Mouse (Mus musculus) retina, embryonic 14.5 days (tissue): Measurements from ENCODE around the gene Rai14.
"Not testable (repeated sequence)": the region's sequence is repeated elsewhere in the genome, so short reads cannot be mapped to it uniquely, and the experiment has no call there.

Source experiments
- DNase-seq: peaks from one replicate; pipeline ENCODE4 v3.0.0-alpha.2; 2015; ENCODE audit warnings: low spot score

Rai14 gene

GRCm38 (mm10) chr15:10609107-10609506 lies 105.3 kb downstream of the Rai14 start:
- no peak for DNase-seq

DNA sequence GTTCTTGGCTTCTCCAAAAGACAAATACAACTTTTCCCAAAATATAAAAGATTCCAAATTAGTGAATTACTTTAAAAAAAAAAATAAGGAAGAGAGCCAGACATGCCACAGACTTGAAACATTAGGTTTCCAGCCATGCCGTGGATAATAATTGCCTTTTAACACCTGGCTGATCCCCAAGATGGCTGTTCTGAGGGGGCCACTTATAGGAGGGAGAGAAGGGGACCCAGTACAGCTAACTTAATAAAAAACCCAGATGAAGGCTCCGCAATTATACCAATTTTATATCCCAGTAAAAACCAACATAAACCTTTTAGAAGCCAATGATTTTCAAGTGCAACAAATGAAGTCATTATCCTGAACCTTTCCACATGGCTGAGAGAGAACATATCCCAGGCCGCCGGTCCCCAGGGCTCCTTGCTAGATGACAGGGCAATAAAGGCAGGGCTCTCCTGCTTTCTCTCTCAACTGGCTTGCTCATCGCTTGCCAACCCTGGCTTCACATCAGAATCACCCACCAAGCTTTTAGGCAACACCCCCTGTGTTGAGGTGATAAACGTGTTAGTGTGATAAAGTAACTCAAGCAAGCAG lies 105.8 kb downstream of the Rai14 start:
- no peak for DNase-seq

DNA sequence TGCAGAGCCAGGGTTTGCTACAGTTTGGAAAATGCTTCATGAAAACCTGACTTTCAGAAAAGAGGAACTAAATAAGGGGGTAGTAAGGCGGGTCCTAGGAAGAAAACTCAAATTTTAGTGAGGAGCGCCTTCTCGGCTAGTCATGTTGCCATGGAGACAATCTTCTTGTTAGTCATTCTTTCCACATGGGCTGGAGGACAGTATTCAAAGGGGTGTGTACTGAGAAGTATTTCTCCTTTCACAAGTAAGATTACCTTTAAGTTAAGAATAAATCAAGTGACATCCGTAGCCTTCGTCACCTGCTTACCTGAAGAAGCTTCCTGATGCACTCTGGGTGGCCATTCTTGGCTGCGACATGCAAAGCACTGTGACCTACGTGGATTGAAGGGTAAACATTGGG lies 115.0 kb downstream of the Rai14 start:
- no peak for DNase-seq

- DNase-seq, result no peak
Observed at GRCm38 (mm10) chr15:10598259-10599225, 115.9 kb downstream of the Rai14 start.

GRCm38 (mm10) chr15:10596871-10597270 lies 117.6 kb downstream of the Rai14 start:
- no peak for DNase-seq

DNA sequence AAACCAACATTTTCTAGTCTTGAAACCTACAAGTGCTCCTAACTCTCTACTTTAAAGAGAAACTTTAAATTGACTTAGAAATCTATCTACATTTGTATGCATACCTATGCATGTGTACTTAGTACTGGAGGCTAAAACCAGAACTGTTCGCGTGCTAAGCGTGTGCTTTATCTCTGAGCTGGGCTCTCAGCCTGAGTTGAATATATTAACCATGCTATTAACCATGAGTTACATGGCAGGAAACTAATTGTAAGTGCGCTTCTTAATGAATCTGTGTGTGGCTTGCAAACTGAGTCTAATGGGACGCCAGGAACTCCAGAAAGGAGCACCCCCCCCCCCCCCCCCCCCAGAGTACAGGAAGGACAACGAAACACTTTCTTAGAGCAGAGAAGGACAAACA lies 119.0 kb downstream of the Rai14 start:
- DNase-seq, result no peak

DNA sequence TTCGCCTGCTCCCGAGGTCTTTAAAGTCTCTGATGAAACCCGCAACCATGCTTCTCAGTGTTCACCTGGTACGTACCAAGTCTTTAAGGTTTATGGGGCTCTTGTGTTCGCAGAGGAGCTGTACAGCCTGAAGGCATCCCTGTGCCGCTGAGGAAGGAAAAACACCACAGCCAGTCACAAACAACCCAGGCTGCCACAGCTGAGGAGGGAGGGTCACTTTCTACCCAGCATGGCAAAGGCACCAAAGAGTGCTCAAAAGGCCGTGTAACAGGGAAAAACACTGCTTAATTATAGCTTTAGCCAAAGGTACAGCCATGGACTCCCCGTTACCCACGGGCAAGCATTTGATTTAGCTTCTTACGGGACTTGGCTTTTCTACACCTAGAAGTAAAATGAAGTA lies 119.5 kb downstream of the Rai14 start:
- no peak for DNase-seq

- no peak for DNase-seq
Observed at GRCm38 (mm10) chr15:10593094-10593493, 121.3 kb downstream of the Rai14 start.

DNA sequence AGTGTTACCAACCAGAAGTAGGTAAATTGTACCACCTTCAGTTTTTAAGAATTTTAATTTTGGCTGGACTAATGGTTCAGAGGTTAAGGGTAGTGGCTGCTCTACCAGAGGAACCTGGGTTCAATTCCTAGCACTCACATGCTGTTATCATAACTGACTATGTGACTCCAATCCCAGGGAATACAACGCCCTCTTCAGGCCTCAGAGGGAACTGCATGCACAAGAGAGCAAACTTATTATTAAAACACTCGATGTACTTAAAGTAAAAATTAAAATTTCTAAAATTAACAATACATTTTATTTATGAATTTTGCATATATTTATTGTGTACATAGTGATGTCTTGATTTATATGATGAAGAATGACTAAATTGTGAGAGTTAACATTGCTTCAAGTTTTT lies 127.9 kb downstream of the Rai14 start:
- no peak for DNase-seq

GRCm38 (mm10) chr15:10584359-10585187 lies 129.9 kb downstream of the Rai14 start:
- no peak for DNase-seq

- peak; percentile 74 for DNase-seq
Observed at GRCm38 (mm10) chr15:10583408-10583807, 131.0 kb downstream of the Rai14 start.

DNA sequence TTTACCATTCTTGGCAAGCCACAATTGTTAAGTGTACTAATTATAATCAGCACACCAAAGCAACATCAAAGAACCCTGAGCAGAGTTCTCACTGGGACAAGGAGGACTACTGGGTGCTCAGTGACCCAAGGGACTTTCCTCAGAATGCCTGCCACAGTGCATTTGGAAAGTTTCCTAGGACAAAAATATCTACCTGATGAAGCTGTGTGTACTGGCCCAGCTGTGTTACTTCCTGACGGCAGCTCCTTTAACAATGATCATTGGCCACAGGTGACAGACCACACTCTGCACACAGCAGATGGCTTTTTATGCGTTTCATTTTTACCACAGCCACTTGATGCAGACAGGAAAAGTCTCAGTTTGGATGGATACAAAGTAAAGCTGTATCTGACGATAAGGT lies 135.3 kb downstream of the Rai14 start:
- no peak for DNase-seq

GRCm38 (mm10) chr15:10566486-10566885 lies 147.9 kb downstream of the Rai14 start:
- no peak for DNase-seq

GRCm38 (mm10) chr15:10564201-10564600 lies 150.2 kb downstream of the Rai14 start:
- DNase-seq, result no peak

DNA sequence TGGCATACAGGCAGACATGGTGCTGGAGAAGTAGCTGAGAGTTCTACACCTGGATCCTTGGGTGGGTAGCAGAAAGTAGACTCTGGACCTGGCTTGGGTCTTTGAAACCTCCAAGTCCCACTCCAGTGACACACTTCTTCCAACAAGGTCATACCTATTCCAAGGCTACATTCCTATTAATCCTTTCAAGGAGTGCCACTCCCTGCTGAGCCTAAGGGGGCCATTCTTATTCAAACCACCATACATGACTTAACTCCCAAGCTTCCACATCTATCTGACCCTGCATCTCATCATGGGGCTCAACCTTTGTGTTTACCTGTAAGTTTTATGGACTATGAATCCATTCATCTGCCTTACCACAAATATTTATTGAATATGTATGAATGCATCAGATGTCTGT lies 152.1 kb downstream of the Rai14 start:
- no peak for DNase-seq

GRCm38 (mm10) chr15:10560005-10560404 lies 154.4 kb downstream of the Rai14 start:
- no peak for DNase-seq

- DNase-seq, result no peak
Observed at GRCm38 (mm10) chr15:10558465-10558864, 156.0 kb downstream of the Rai14 start, which contains the start of gene Ttc23l. Gene Ttc23l, minus strand, starts transcription at chr15:10558668.

GRCm38 (mm10) chr15:10554336-10554735 lies 160.1 kb downstream of the Rai14 start:
- DNase-seq, result no peak

GRCm38 (mm10) chr15:10540271-10541088 lies 173.9 kb downstream of the Rai14 start:
- peak; percentile 7 for DNase-seq

GRCm38 (mm10) chr15:10535969-10536368 lies 178.5 kb downstream of the Rai14 start:
- no peak for DNase-seq

GRCm38 (mm10) chr15:10534591-10534990 lies 179.8 kb downstream of the Rai14 start:
- DNase-seq, result no peak

DNA sequence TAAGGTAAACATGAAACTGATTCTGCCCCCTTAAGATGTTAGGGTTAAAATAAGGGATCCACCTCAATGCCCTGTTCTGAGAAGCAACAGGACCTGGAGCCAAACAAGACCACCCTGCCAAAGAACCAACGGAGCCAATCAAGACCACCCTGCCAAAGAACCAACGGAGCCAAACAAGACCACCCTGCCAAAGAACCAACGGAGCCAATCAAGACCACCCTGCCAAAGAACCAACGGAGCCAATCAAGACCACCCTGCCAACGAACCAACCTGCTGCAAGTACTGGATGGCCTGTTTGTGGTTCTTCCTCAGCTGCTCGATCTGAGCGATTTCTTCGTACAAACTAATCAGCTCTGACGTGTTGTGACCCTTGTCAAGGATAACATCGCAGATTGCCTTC lies 181.1 kb downstream of the Rai14 start:
- not testable (repeated sequence) for DNase-seq
